Mouse (Mus musculus): ENCODE data around the gene Agtpbp1.
A peak's percentile ranks its signal among the peaks of the same experiment; 100 is the strongest.
"Not testable (repeated sequence)": the region's sequence is repeated elsewhere in the genome, so short reads cannot be mapped to it uniquely, and the experiment has no call there.

Agtpbp1 gene

GRCm38 (mm10) chr13:59584947-59585647 lies at the start of gene Agtpbp1, which contains the start of gene Naa35:
TSS of gene Agtpbp1 (minus strand) at chr13:59585227.
TSS of gene Naa35 (plus strand) at chr13:59585259.
- peak; percentile 97 to 99 for DNase-seq (ENCODE audit: low spot score in 2 of 2)

- no peak for DNase-seq (ENCODE audit: low spot score in 2 of 2)
Measured at GRCm38 (mm10) chr13:59634637-59635036, 49.6 kb upstream of the Agtpbp1 start.

- DNase-seq (ENCODE audit: low spot score in 2 of 2), result no peak
Measured at GRCm38 (mm10) chr13:59626739-59627138, 41.7 kb upstream of the Agtpbp1 start.

DNA sequence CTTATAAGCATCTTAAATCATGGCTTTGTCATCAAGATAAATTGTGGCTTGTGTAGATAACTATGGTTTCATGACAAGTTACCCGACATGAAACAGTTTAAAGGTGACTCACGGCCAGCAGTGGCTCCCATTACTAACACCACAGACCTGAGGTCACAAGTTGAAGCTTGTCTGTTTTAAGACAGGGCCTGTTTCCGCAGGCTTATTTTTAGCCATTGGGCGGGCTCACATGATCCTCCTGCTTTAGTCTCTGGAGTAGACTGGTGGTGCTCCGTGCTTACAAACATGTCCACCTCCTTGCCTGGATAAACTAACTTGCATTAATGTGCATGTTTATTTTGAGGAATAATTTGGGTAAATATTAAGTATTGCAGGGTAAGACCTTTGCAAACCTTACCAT lies 39.9 kb upstream of the Agtpbp1 start:
- no peak for DNase-seq (ENCODE audit: low spot score in 2 of 2)

- no peak for DNase-seq (ENCODE audit: low spot score in 2 of 2)
Measured at GRCm38 (mm10) chr13:59624389-59624788, 39.4 kb upstream of the Agtpbp1 start.

- DNase-seq (ENCODE audit: low spot score in 2 of 2), result no peak
Measured at GRCm38 (mm10) chr13:59621643-59622489, 36.8 kb upstream of the Agtpbp1 start.

- no peak for DNase-seq (ENCODE audit: low spot score in 2 of 2)
Measured at GRCm38 (mm10) chr13:59618463-59618862, 33.4 kb upstream of the Agtpbp1 start.

DNA sequence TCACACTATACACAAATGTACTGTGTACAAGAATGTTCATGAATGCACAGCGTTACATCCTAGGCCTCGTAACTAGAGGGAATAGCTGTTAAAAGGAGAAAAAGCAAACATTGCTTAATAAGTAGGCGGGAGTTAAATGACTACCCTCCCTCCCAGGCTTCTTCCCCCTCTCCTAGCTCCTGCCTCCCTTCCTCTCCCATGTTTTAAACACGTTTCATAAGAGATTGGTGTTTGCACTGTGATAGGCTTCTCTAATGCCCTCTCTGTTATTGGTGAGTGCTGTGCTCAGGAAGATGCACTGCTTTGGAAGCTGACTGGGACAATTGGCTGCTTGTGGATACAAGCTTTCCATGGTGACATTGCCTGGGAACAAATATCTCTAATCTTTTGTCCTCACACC lies 30.5 kb upstream of the Agtpbp1 start:
- DNase-seq (ENCODE audit: low spot score in 2 of 2), result no peak

DNA sequence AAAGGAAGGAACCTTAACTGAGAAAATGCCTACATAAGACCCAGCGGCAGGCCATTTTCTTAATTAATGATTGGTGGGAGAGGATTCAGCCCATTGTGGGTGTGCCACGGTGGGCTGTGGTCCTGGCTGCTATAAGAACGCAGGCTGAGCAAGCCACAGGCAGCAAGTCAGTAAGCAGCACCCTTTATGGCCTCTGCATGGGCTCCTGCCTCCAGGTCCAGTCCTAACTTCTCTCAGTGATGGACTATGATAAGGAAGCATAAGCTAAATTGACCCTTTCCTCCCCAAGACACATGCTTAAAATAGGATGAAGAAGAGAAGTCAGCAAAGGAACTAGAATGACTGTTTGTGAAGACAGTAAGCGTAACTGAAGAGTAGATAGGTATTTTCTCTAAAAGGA lies 30.1 kb upstream of the Agtpbp1 start:
- DNase-seq (ENCODE audit: low spot score in 2 of 2), result no peak

GRCm38 (mm10) chr13:59613868-59614267 lies 28.8 kb upstream of the Agtpbp1 start:
- no peak for DNase-seq (ENCODE audit: low spot score in 2 of 2)

DNA sequence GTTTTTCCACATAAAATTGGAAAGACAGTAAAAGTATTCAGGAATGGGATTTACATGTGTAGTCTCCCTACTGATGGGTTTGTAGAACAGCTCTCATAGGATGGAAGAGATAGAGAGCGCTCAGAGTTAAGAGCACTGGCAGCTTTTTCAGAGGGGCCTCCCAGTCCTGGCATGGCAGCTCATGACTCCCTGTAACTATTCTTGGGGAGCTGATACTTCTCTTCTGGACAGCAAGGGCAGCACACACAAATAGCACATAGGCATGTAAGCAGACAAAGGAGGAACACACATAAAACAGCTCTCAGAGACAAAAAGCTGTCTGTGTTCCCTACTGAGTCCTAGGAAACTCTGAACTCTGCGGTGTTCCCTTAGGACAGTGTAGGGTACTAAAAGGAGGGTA lies 25.4 kb upstream of the Agtpbp1 start:
- DNase-seq (ENCODE audit: low spot score in 2 of 2), result no peak

DNA sequence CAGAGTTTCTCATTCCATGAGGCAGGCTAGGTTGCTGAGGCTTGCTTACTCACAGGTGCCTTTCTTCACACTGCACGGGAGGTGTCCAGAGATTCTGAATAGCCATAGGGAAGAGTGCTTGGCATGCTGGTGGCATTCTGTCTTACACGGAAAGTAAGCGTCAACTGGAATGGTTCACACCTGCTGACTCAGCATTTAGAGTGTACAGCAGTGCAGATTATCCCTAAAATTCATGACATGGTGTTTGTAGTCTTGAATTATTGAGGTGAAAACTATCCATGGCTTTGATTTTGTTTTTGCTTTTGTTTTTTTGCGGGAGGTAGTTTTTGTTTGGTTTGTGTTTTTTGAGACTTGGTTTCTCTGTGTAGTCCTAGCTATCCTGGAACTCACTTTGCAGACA lies 24.9 kb upstream of the Agtpbp1 start:
- DNase-seq (ENCODE audit: low spot score in 2 of 2), result no peak

GRCm38 (mm10) chr13:59605221-59605922 lies 20.3 kb upstream of the Agtpbp1 start:
- DNase-seq (ENCODE audit: low spot score in 2 of 2), result no peak

GRCm38 (mm10) chr13:59604511-59604910 lies 19.5 kb upstream of the Agtpbp1 start:
- no peak for DNase-seq (ENCODE audit: low spot score in 2 of 2)

DNA sequence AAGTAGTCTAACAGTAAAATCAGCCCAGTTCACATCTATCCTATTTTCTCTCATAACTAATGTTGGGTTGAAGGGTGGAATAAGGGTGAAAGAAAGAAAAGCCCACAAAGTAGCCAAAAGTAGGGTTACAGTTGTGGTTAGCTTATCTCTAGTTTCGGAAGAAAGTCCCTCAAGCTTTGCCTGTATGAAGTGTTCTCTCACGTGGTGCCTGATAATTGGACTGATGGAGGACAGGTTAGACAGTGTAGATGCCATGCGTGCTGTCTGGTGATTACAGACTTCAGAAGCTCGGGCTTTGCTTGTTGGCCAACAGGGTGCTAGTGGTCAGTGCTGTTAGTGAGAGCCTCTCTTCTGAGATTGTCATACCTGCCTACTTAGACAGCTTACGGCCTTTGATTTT lies 18.1 kb upstream of the Agtpbp1 start:
- DNase-seq (ENCODE audit: low spot score in 2 of 2), result no peak

GRCm38 (mm10) chr13:59592630-59593029 lies 7.6 kb upstream of the Agtpbp1 start:
- DNase-seq (ENCODE audit: low spot score in 2 of 2), result no peak

DNA sequence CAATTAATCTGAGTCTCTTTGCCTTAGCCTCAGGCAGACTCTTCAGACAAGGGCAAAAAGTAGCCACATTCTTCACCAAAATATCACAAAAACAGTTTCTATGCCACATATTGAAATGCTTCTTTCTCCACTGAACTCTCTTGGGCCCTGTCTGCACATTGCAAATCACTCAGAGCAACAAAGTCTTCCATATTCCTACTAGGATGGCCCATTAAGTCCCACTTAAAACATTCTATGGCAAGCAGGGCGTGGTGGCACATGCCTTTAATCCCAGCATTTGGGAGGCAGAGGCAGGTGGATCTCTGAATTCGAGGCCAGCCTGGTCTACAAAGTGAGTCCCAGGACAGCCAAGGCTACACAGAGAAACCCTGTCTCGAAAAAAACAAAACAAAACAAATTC lies 7.0 kb upstream of the Agtpbp1 start:
- not testable (repeated sequence) for DNase-seq (ENCODE audit: low spot score in 2 of 2)

GRCm38 (mm10) chr13:59590691-59591090 lies 5.7 kb upstream of the Agtpbp1 start:
- no peak for DNase-seq (ENCODE audit: low spot score in 2 of 2)

- DNase-seq (ENCODE audit: low spot score in 2 of 2), result no peak
Measured at GRCm38 (mm10) chr13:59589672-59590071, 4.6 kb upstream of the Agtpbp1 start.

- no peak for DNase-seq (ENCODE audit: low spot score in 2 of 2)
Measured at GRCm38 (mm10) chr13:59587201-59587600, 2.2 kb upstream of the Agtpbp1 start.

DNA sequence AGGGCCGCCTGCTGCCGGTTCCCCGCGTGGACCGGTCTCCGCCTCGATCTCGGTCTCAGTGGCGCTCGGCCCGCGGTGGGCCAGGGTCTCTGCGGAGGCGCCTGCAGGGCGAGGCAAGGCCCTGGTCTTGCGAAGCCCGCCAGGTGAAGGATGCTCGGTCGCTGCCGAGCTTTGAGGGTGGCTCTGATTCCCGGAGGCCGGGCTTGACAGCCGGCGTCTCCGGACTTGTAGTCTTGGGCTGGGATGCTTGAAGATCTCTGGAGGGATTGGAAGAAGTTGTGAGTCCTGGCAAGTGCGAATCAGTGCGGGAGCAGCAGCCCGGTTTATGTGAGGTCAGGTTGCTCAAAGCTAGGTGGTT lies 600 bp upstream of the Agtpbp1 start:
- peak in 1 of 2 experiments; percentile 26 for DNase-seq (ENCODE audit: low spot score in 2 of 2)

DNA sequence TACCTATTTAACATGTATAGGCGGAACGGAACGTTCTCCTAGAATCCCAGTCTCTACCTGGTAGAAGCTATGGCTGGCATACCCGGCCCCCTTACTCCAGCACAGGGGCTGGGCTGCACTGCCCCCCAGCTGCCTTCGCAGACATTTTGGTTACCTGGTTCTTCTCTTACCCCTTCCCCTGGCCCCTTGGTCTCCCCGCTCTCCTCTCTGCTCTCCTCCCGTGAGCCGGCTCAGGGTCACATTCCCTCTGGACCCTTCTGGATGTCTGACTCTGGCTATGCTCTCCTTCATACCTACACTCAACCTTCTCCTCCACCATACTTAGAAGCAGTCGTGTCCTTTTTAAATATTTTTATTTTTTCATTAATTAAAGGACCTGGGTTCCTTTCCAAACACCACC lies 546 bp downstream of the Agtpbp1 start:
- peak in 1 of 2 experiments; percentile 47 for DNase-seq (ENCODE audit: low spot score in 2 of 2)

All from cerebellum, postnatal 4 days (tissue).